ENCODE assay signal across 15 mouse cellular contexts in the genomic region with DNA sequence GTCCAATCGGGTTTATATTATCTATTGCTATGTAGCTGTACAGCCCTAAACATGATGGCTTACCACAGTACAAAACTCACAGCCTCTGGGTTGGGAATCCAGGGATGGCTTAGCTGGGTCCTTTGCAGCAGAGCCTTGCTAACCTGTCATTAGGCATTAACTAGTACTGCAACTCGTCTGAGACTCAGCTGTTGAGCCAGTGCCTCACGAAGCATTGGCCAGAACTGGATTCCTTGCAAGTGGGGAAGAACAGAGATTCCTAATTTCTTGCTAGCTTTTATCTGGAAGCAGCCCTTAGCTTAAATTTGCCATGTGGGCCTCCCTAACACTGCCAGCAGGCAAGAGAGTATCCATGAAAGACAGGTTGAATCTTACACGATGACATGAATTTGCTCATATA.
DNase-seq lines count a peak whose midpoint lies in the region; ATAC-seq and TF ChIP-seq lines count a peak whose summit lies in the region.
"Had no signal": no experiment of that assay in that cellular context is flagged by ENCODE, and none has a peak within 500 bp of the region (broad histone marks: within the 10 kb centered on the region; RNA-seq: fewer than 3 reads in every experiment).

No protein-coding gene starts in this region.

- H3K79me2 ChIP-seq in heart, adult 2 months (replicated peaks; ENCODE audit: control insufficient read depth, insufficient read depth, low read length) = no peaks in the 10 kb centered on the region

- no peaks in the 10 kb centered on the region for H3K9me3 ChIP-seq in midbrain, embryonic 16.5 days (replicated peaks; ENCODE audit: control insufficient read depth, low read length, poor library complexity, severe bottlenecking)
- no peaks in the 10 kb centered on the region for H3K9me3 ChIP-seq in midbrain, embryonic 15.5 days

- H3K9ac ChIP-seq in heart, adult 2 months (ENCODE audit: low read depth, low read length) = no peak overlapping the region
- H3K9ac ChIP-seq in midbrain, embryonic 16.5 days (ENCODE audit: low read depth, low read length) = no peak overlapping the region
- H3K9ac ChIP-seq in midbrain, embryonic 15.5 days = no peak overlapping the region

- no peak for TF ChIP-seq POLR2A in heart, adult 2 months (IDR thresholded peaks at IDR 0.05; ENCODE audit: insufficient read depth, low read depth, low read length)
- no peak for TF ChIP-seq POLR2A in thymus, adult 2 months (IDR thresholded peaks at IDR 0.05; ENCODE audit: control insufficient read depth, extremely low read depth, insufficient read depth, low read length, poor library complexity)

- 71% methylated on average over 4 of the region's 4 CpGs for whole genome bisulfite sequencing in heart, adult 2 months
- WGBS in thymus, adult 2 months = 91% methylated on average over 4 of the region's 4 CpGs
- WGBS in midbrain, embryonic 16.5 days = 94% methylated on average over 4 of the region's 4 CpGs
- 93% methylated on average over 4 of the region's 4 CpGs for WGBS in midbrain, embryonic 15.5 days

- peak overlapping the region; percentile 94 for H3K27ac ChIP-seq in heart, adult 2 months
- peak overlapping the region; percentile 73 for H3K27ac ChIP-seq in layer of hippocampus, adult 2 months
- peak overlapping the region; percentile 99 for H3K27ac ChIP-seq in thymus, adult 2 months (ENCODE audit: control insufficient read depth, insufficient read depth, low read length)
- no peak overlapping the region for H3K27ac ChIP-seq in midbrain, embryonic 16.5 days (ENCODE audit: low read length)
- H3K27ac ChIP-seq in midbrain, embryonic 15.5 days = no peak overlapping the region

- H3K4me2 ChIP-seq in midbrain, embryonic 16.5 days (ENCODE audit: low read length) = no peak overlapping the region
- no peak overlapping the region for H3K4me2 ChIP-seq in midbrain, embryonic 15.5 days

- intact Hi-C loops in heart, adult 2 months (cut with DNase I) = loop anchor here (2.0 to 5.0 kb wide), 2 partner anchors 103 to 157 kb away; no protein-coding TSS in a partner anchor
- intact Hi-C loops in heart, postnatal 36 days (cut with DNase I) = loop anchor here (5.0 kb wide), 2 partner anchors 42 to 93 kb away; no protein-coding TSS in a partner anchor

- peaks cover 36% of the 10 kb centered on the region for H3K4me1 ChIP-seq in heart, adult 2 months (ENCODE audit: control insufficient read depth, insufficient read depth, low read length)
- H3K4me1 ChIP-seq in thymus, adult 2 months (replicated peaks; ENCODE audit: control insufficient read depth, insufficient read depth, low read length) = peaks cover 29% of the 10 kb centered on the region
- no peaks in the 10 kb centered on the region for H3K4me1 ChIP-seq in midbrain, embryonic 16.5 days (ENCODE audit: control insufficient read depth, insufficient read depth, low read length)
- no peaks in the 10 kb centered on the region for H3K4me1 ChIP-seq in midbrain, embryonic 15.5 days

- DNase-seq in heart, adult 2 months = no peak
- DNase-seq in heart, postnatal 36 days = no peak
- DNase-seq in layer of hippocampus, adult 2 months (ENCODE audit: low spot score in 2 of 2) = no peak
- DNase-seq in layer of hippocampus, adult 11-12 months (ENCODE audit: low spot score) = no peak
- DNase-seq in thymus, adult 2 months = no peak
- DNase-seq in thymus, postnatal 4 days = no peak
- DNase-seq: adrenal gland, postnatal 25 days; cerebellum, adult 11-12 months; embryo, embryonic 11 days; lung, adult 2 months; right cerebral cortex, adult 18-20 months had no signal

- no peaks in the 10 kb centered on the region for H3K27me3 ChIP-seq in heart, adult 2 months (ENCODE audit: control insufficient read depth, insufficient read depth, low read length)
- H3K27me3 ChIP-seq in thymus, adult 2 months (ENCODE audit: control insufficient read depth, insufficient read depth, low read length) = no peaks in the 10 kb centered on the region
- no peaks in the 10 kb centered on the region for H3K27me3 ChIP-seq in midbrain, embryonic 16.5 days (ENCODE audit: control insufficient read depth, insufficient read depth, low read depth, low read length)
- H3K27me3 ChIP-seq in midbrain, embryonic 15.5 days (replicated peaks) = no peaks in the 10 kb centered on the region

- H3K36me3 ChIP-seq in heart, adult 2 months (ENCODE audit: control insufficient read depth, insufficient read depth, low read length) = peaks cover 48% of the 10 kb centered on the region
- peaks cover 16% of the 10 kb centered on the region for H3K36me3 ChIP-seq in thymus, adult 2 months (ENCODE audit: control insufficient read depth, insufficient read depth, low read length)
- 0 out of 2 replicates have a peak, but pooled peaks cover 2% of the 10 kb centered on the region for H3K36me3 ChIP-seq in midbrain, embryonic 16.5 days (ENCODE audit: control insufficient read depth, insufficient read depth, low read length)
- H3K36me3 ChIP-seq in midbrain, embryonic 15.5 days (replicated peaks) = no peaks in the 10 kb centered on the region

- H3K4me3 ChIP-seq in heart, adult 2 months = no peak overlapping the region
- H3K4me3 ChIP-seq in layer of hippocampus, adult 2 months = no peak overlapping the region
- H3K4me3 ChIP-seq in thymus, adult 2 months (ENCODE audit: control insufficient read depth, insufficient read depth, low read length) = no peak overlapping the region
- H3K4me3 ChIP-seq in midbrain, embryonic 16.5 days (ENCODE audit: low read depth, low read length) = no peak overlapping the region
- H3K4me3 ChIP-seq in midbrain, embryonic 15.5 days = no peak overlapping the region
- H3K4me3 ChIP-seq: erythroblast, embryonic 14.5 days had no signal

- no peak for TF ChIP-seq CTCF in heart, adult 2 months (IDR thresholded peaks at IDR 0.05)
- no peak for TF ChIP-seq CTCF in layer of hippocampus, adult 2 months (conservative IDR thresholded peaks at IDR 0.05)
- no peak for TF ChIP-seq CTCF in thymus, adult 2 months (IDR thresholded peaks at IDR 0.05; ENCODE audit: borderline replicate concordance, control insufficient read depth, extremely low read depth, insufficient read depth, low read length, poor library complexity)

- no peak for TF ChIP-seq EP300 in heart, adult 2 months (IDR thresholded peaks at IDR 0.05; ENCODE audit: insufficient read depth, low read depth, low read length)

- no peak for ATAC-seq in midbrain, embryonic 16.5 days
- ATAC-seq in midbrain, embryonic 15.5 days (replicated peaks) = no peak
- ATAC-seq: hindbrain, postnatal 0 days had no signal

Comparison
In these comparisons a context has a peak if more than half of its experiments do, and no peak if none do; other contexts are left out.
1. H3K27ac ChIP-seq: peak in heart, adult 2 months (single experiment), layer of hippocampus, adult 2 months (single experiment) and thymus, adult 2 months (single experiment); none in midbrain, embryonic 16.5 days (single experiment) and midbrain, embryonic 15.5 days (single experiment).